In genomic region chr7:30204380-30204779, GRCm38 (mm10) we compare ENCODE assay signal across 14 mouse cellular contexts. TPM values are rescaled to one million over a fixed set of nuclear protein-coding genes. Genes with fewer than 3 reads are reported as not detected.
DNase-seq lines count a peak whose midpoint lies in the region; ATAC-seq and TF ChIP-seq lines count a peak whose summit lies in the region.
"Had no signal": no experiment of that assay in that cellular context is flagged by ENCODE, and none has a peak within 500 bp of the region (broad histone marks: within the 10 kb centered on the region; RNA-seq: fewer than 3 reads in every experiment).

No protein-coding gene starts in this region.

- peaks cover 7% of the 10 kb centered on the region in 2 experiments; a peak in 3 of 4 replicates for H3K4me1 ChIP-seq in heart, embryonic 14.5 days (ENCODE audit: control insufficient read depth in 2 of 2, insufficient read depth in 2 of 2, low read length in 2 of 2)
- no peaks in the 10 kb centered on the region for H3K4me1 ChIP-seq in thymus, adult 2 months (replicated peaks; ENCODE audit: control insufficient read depth, insufficient read depth, low read length)

- H3K9ac ChIP-seq in heart, embryonic 14.5 days (ENCODE audit: low read length): peak overlapping the region; percentile 30; the same call in 1 of the 2 replicates
- H3K9ac ChIP-seq: kidney, embryonic 15.5 days had no signal

- H3K9me3 ChIP-seq in heart, embryonic 14.5 days (ENCODE audit: control insufficient read depth, low read length): no peaks in the 10 kb centered on the region
- H3K9me3 ChIP-seq: G1E; kidney, embryonic 15.5 days had no signal

- TF ChIP-seq POLR2A in thymus, adult 2 months (IDR thresholded peaks at IDR 0.05; ENCODE audit: control insufficient read depth, extremely low read depth, insufficient read depth, low read length, poor library complexity): no peak

- H3K4me2 ChIP-seq in heart, embryonic 14.5 days (ENCODE audit: low read length): peak overlapping the region; percentile 44
- H3K4me2 ChIP-seq: kidney, embryonic 15.5 days had no signal

- TF ChIP-seq CTCF in thymus, adult 2 months (IDR thresholded peaks at IDR 0.05; ENCODE audit: borderline replicate concordance, control insufficient read depth, extremely low read depth, insufficient read depth, low read length, poor library complexity): no peak

- no peaks in the 10 kb centered on the region for H3K27me3 ChIP-seq in heart, embryonic 14.5 days (ENCODE audit: control insufficient read depth, insufficient read depth, low read length)
- no peaks in the 10 kb centered on the region for H3K27me3 ChIP-seq in thymus, adult 2 months (ENCODE audit: control insufficient read depth, insufficient read depth, low read length)
- H3K27me3 ChIP-seq: kidney, embryonic 15.5 days had no signal

- WGBS in heart, embryonic 14.5 days: 9% methylated on average over 8 of the region's 8 CpGs
- WGBS in thymus, adult 2 months: 68% methylated on average over 8 of the region's 8 CpGs

- no peak overlapping the region for H3K27ac ChIP-seq in heart, embryonic 14.5 days (replicated peaks in 1 of 2; ENCODE audit: control insufficient read depth in 1 of 2, insufficient read depth in 1 of 2, low read depth in 2 of 2, low read length in 2 of 2)
- H3K27ac ChIP-seq in thymus, adult 2 months (ENCODE audit: control insufficient read depth, insufficient read depth, low read length): no peak overlapping the region
- H3K27ac ChIP-seq: kidney, embryonic 15.5 days had no signal

- H3K4me3 ChIP-seq in heart, embryonic 14.5 days (ENCODE audit: control insufficient read depth in 1 of 2, insufficient read depth in 1 of 2, low read depth in 1 of 2, low read length in 2 of 2): no peak overlapping the region
- peak overlapping the region; percentile 22 for H3K4me3 ChIP-seq in thymus, adult 2 months (ENCODE audit: control insufficient read depth, insufficient read depth, low read length)
- H3K4me3 ChIP-seq: kidney, embryonic 15.5 days had no signal

- ATAC-seq in heart, embryonic 14.5 days (ENCODE audit: insufficient number of reproducible peaks, insufficient read depth, low FRiP score, low read depth): no peak
- no peak for ATAC-seq in monocyte, adult 5-6 weeks (replicated peaks; ENCODE audit: insufficient number of reproducible peaks, low FRiP score, low TSS enrichment, poor library complexity, severe bottlenecking)
- ATAC-seq: forebrain, embryonic 16.5 days had no signal

- no peaks in the 10 kb centered on the region for H3K36me3 ChIP-seq in heart, embryonic 14.5 days (ENCODE audit: control insufficient read depth, insufficient read depth, low read length)
- H3K36me3 ChIP-seq in thymus, adult 2 months (ENCODE audit: control insufficient read depth, insufficient read depth, low read length): no peaks in the 10 kb centered on the region
- H3K36me3 ChIP-seq: G1E; kidney, embryonic 15.5 days had no signal

- peak; percentile 46 for DNase-seq in adrenal gland, adult 2 months
- no peak for DNase-seq in adrenal gland, postnatal 4 days (ENCODE audit: low spot score in 2 of 2)
- DNase-seq in heart, adult 9 months (ENCODE audit: low spot score in 2 of 2): no peak
- DNase-seq in thymus, adult 2 months: no peak
- DNase-seq in thymus, postnatal 10 days (ENCODE audit: low spot score in 2 of 2): no peak
- no peak for DNase-seq in frontal cortex, adult 2 months (ENCODE audit: extremely low spot score in 1 of 2, low spot score in 1 of 2)
- DNase-seq: cerebellum, adult 9-11 months; retina, postnatal 1 day had no signal

RNA-seq across cellular contexts. Expression of gene Capns1, which starts 5.8 kb away (rescaled TPM):
- total RNA-seq in adrenal gland, adult 2 months (2021): 100 to 1,000 TPM; 629 to 666 TPM
- 1,680 and 2,038 TPM in 2 replicates for polyA plus RNA-seq in adrenal gland, adult 2 months (2012; rRNA removed)
- 100 to 1,000 TPM; 418 to 431 TPM for total RNA-seq in adrenal gland, postnatal 4 days (2021)
- polyA plus RNA-seq in heart, embryonic 14.5 days (2014; fragmentation: Nextera tagmentation; extraction: Ambion mirVana): 63.0 and 73.7 TPM in 2 replicates
- polyA plus RNA-seq in thymus, adult 2 months (2012; rRNA removed): 565 and 739 TPM in 2 replicates
- polyA plus RNA-seq in frontal cortex, adult 2 months (2012; rRNA removed): 236 and 319 TPM in 2 replicates
- 217 to 229 TPM (median 219 TPM) in 3 replicates for total RNA-seq in monocyte, adult 5-6 weeks (2017)

RNA-seq across cellular contexts. Expression of gene Cox7a1, which starts 20.4 kb away (rescaled TPM):
- 100 to 1,000 TPM; 353 to 482 TPM for total RNA-seq in adrenal gland, adult 2 months (2021)
- 27.2 and 28.9 TPM in 2 replicates for polyA plus RNA-seq in adrenal gland, adult 2 months (2012; rRNA removed)
- total RNA-seq in adrenal gland, postnatal 4 days (2021): 100 to 1,000 TPM; 176 to 250 TPM
- 544 and 589 TPM in 2 replicates for polyA plus RNA-seq in heart, embryonic 14.5 days (2014; fragmentation: Nextera tagmentation; extraction: Ambion mirVana)
- 28.1 and 85.8 TPM in 2 replicates for polyA plus RNA-seq in thymus, adult 2 months (2012; rRNA removed)
- polyA plus RNA-seq in frontal cortex, adult 2 months (2012; rRNA removed): 5.6 and 7.7 TPM in 2 replicates
- total RNA-seq in monocyte, adult 5-6 weeks (2017): not detected in 3 replicates

RNA-seq across cellular contexts. Expression of gene Polr2i, which starts 27.4 kb away (rescaled TPM):
- 10 to 100 TPM; 74.2 to 84.9 TPM for total RNA-seq in adrenal gland, adult 2 months (2021)
- polyA plus RNA-seq in adrenal gland, adult 2 months (2012; rRNA removed): 77.0 and 78.9 TPM in 2 replicates
- total RNA-seq in adrenal gland, postnatal 4 days (2021): 10 to 100 TPM; 82.1 to 84.3 TPM
- polyA plus RNA-seq in heart, embryonic 14.5 days (2014; fragmentation: Nextera tagmentation; extraction: Ambion mirVana): 126 and 145 TPM in 2 replicates
- 131 and 157 TPM in 2 replicates for polyA plus RNA-seq in thymus, adult 2 months (2012; rRNA removed)
- 157 and 161 TPM in 2 replicates for polyA plus RNA-seq in frontal cortex, adult 2 months (2012; rRNA removed)
- total RNA-seq in monocyte, adult 5-6 weeks (2017): 29.5 to 52.1 TPM (median 49.3 TPM) in 3 replicates

RNA-seq across cellular contexts. Expression of gene Tbcb, which starts 27.7 kb away (rescaled TPM):
- 100 to 1,000 TPM in 1 of 2 experiments, 10 to 100 TPM in 1; 74.9 to 116 TPM for total RNA-seq in adrenal gland, adult 2 months (2021)
- 40.3 and 41.9 TPM in 2 replicates for polyA plus RNA-seq in adrenal gland, adult 2 months (2012; rRNA removed)
- total RNA-seq in adrenal gland, postnatal 4 days (2021): 10 to 100 TPM; 84.3 to 85.1 TPM
- 137 and 144 TPM in 2 replicates for polyA plus RNA-seq in heart, embryonic 14.5 days (2014; fragmentation: Nextera tagmentation; extraction: Ambion mirVana)
- polyA plus RNA-seq in thymus, adult 2 months (2012; rRNA removed): 42.4 and 47.1 TPM in 2 replicates
- 114 and 129 TPM in 2 replicates for polyA plus RNA-seq in frontal cortex, adult 2 months (2012; rRNA removed)
- 32.7 to 60.7 TPM (median 37.0 TPM) in 3 replicates for total RNA-seq in monocyte, adult 5-6 weeks (2017)

RNA-seq across cellular contexts. Expression of gene Ovol3, which starts 31.1 kb away (rescaled TPM):
- not detected for total RNA-seq in adrenal gland, adult 2 months (2021)
- not detected in 2 replicates for polyA plus RNA-seq in adrenal gland, adult 2 months (2012; rRNA removed)
- total RNA-seq in adrenal gland, postnatal 4 days (2021): not detected
- polyA plus RNA-seq in heart, embryonic 14.5 days (2014; fragmentation: Nextera tagmentation; extraction: Ambion mirVana): not detected in 2 replicates
- 0.66 and 1.4 TPM in 2 replicates for polyA plus RNA-seq in thymus, adult 2 months (2012; rRNA removed)
- not detected in 2 replicates for polyA plus RNA-seq in frontal cortex, adult 2 months (2012; rRNA removed)
- not detected in 3 replicates for total RNA-seq in monocyte, adult 5-6 weeks (2017)
- total RNA-seq: G1E; layer of hippocampus, postnatal 25 days had no signal
- polyA plus RNA-seq: forebrain, embryonic 16.5 days; G1E; kidney, embryonic 15.5 days had no signal
